ENCODE assay signal across 22 mouse cellular contexts in genomic region chr15:81166291-81166690, GRCm38 (mm10).
"Had no signal": no experiment of that assay in that cellular context is flagged by ENCODE, and none has a peak within 500 bp of the region (broad histone marks: within the 10 kb centered on the region; RNA-seq: fewer than 3 reads in every experiment).

No protein-coding gene starts in this region.

- H3K4me3 ChIP-seq: layer of hippocampus, adult 2 months; limb, embryonic 10.5 days; limb, embryonic 13.5 days; liver, embryonic 12.5 days; liver, embryonic 15.5 days; lung, embryonic 15.5 days; megakaryocyte, embryonic 14.5 days; midbrain, embryonic 10.5 days; midbrain, embryonic 13.5 days; myocyte had no signal

- H3K27me3 ChIP-seq: limb, embryonic 13.5 days; liver, embryonic 12.5 days; liver, embryonic 15.5 days; lung, embryonic 15.5 days; megakaryocyte, embryonic 14.5 days; midbrain, embryonic 13.5 days had no signal

- H3K4me2 ChIP-seq: limb, embryonic 13.5 days; liver, embryonic 12.5 days; liver, embryonic 15.5 days; lung, embryonic 15.5 days; midbrain, embryonic 13.5 days had no signal

- H3K27ac ChIP-seq: layer of hippocampus, adult 2 months; limb, embryonic 10.5 days; limb, embryonic 13.5 days; liver, embryonic 12.5 days; liver, embryonic 15.5 days; lung, embryonic 15.5 days; midbrain, embryonic 10.5 days; midbrain, embryonic 13.5 days had no signal

- ATAC-seq: liver, embryonic 12.5 days; midbrain, embryonic 13.5 days; midbrain, embryonic 16.5 days had no signal

- H3K4me1 ChIP-seq: limb, embryonic 10.5 days; liver, embryonic 15.5 days; midbrain, embryonic 10.5 days; midbrain, embryonic 13.5 days had no signal

- DNase-seq: kidney, adult 8-10 months; kidney, postnatal 25 days; layer of hippocampus, adult 9-11 months; liver; lung, adult 18-20 months; lung, postnatal 10 days; lung, postnatal 36 days; right cerebral cortex, adult 18-20 months; right cerebral cortex, postnatal 14 days; right cerebral cortex, postnatal 4 days; thymus, postnatal 36 days had no signal

- H3K36me3 ChIP-seq: limb, embryonic 10.5 days; liver, embryonic 12.5 days; liver, embryonic 15.5 days; lung, embryonic 15.5 days; midbrain, embryonic 10.5 days had no signal

- H3K9me3 ChIP-seq: limb, embryonic 10.5 days; limb, embryonic 13.5 days; liver, embryonic 12.5 days; liver, embryonic 15.5 days; lung, embryonic 15.5 days; megakaryocyte, embryonic 14.5 days; midbrain, embryonic 10.5 days; midbrain, embryonic 13.5 days had no signal

- H3K9ac ChIP-seq: limb, embryonic 13.5 days; liver, embryonic 12.5 days; liver, embryonic 15.5 days; lung, embryonic 15.5 days; midbrain, embryonic 13.5 days had no signal
